Mouse (Mus musculus): ENCODE results near the gene Tmem100. TPM values are rescaled to one million over a fixed set of nuclear protein-coding genes. Genes with fewer than 3 reads are reported as not detected.

The Tmem100 gene
- total RNA-seq, 2 experiments from 2014 or later, result 18.1 to 20.6 TPM

- no peak for DNase-seq (ENCODE audit: extremely low spot score in 1 of 2, low spot score in 1 of 2)
Observed at GRCm38 (mm10) chr11:90053820-90054219, 23.7 kb downstream of the Tmem100 start.

DNA sequence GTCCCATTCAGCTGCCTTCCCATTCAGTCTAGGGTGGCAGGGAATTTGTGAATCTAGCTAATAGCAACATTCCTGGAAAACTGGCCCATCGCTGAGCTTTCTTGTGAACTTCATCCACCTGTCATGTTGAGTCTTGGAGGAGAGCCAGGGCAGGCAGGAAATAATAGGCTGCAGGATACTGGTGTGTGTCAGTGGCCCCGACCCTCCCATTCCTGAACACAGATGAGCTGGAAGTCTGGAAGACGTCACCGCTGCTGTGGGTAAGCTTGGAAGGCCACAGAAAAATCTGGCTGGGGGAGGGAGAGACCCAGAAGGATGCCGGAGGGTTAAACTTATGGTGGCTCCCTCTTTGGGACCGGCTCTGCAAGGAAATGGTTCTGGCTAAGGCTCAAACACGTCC is 24.3 kb downstream of the Tmem100 start:
- DNase-seq (ENCODE audit: extremely low spot score in 1 of 2, low spot score in 1 of 2), result no peak

DNA sequence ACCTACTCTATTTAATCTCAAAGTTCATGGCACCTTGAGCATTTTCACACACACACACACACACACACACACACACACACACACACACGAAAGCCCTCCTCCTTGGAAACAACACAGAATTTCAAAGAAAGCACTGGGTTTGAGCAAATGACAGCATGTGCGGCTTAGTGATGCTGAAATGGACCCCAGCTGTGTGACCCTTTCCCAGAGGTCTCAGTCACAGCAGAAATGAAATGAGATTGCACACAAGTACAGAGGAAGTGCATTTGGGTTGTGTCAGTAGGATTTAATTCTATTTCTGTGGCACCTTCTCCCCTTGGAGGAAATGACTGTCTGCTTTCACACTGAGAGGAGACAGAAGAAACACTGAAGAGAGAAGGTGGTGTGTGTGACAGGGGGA is 26.9 kb downstream of the Tmem100 start:
- DNase-seq (ENCODE audit: extremely low spot score in 1 of 2, low spot score in 1 of 2), result no peak

DNA sequence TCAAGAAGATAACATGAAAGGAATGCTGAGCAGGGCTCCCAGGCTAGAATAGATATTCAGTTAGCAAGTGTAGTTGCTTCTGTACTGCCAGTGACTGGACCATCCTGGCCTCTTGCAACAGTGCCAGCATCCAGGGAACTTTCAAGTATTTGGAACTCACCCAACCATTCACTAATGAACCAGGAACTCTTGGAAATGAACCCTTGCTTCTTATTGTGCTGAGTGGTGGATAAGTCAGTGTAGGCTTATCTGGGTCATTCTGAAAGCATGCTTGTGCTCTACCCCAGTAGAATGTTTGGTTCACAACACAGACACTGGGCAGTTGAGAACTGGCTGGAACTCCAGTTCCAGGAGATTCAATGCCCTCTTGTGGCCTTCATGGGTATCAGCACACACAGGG is 29.1 kb downstream of the Tmem100 start:
- no peak for DNase-seq (ENCODE audit: extremely low spot score in 1 of 2, low spot score in 1 of 2)

- DNase-seq (ENCODE audit: extremely low spot score in 1 of 2, low spot score in 1 of 2), result no peak
Observed at GRCm38 (mm10) chr11:90062657-90063056, 32.5 kb downstream of the Tmem100 start.

- DNase-seq (ENCODE audit: extremely low spot score in 1 of 2, low spot score in 1 of 2), result no peak
Observed at GRCm38 (mm10) chr11:90066405-90067250, 36.5 kb downstream of the Tmem100 start.

DNA sequence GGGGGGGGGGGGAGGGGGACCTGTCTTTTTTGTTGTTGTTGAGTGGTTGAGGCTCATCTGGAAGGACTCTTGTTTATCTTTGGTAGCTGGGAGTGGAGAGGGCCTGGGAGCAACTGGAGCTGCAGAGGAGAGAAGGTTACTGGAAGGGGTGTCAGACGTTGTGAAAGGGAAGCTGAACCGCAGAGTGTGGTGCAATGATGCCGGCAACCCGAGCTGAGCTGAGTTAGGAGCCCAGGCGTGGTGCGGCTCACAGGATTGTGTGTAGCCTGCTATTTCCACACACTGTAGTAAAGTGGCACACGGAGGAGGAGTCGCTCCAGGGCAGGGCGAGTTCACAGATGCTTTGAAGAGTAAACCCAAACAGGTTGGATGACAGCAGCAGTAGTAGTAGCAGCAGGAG is 41.6 kb downstream of the Tmem100 start:
- no peak for DNase-seq (ENCODE audit: extremely low spot score in 1 of 2, low spot score in 1 of 2)

GRCm38 (mm10) chr11:90073201-90073600 is 43.1 kb downstream of the Tmem100 start:
- DNase-seq (ENCODE audit: extremely low spot score in 1 of 2, low spot score in 1 of 2), result no peak

DNA sequence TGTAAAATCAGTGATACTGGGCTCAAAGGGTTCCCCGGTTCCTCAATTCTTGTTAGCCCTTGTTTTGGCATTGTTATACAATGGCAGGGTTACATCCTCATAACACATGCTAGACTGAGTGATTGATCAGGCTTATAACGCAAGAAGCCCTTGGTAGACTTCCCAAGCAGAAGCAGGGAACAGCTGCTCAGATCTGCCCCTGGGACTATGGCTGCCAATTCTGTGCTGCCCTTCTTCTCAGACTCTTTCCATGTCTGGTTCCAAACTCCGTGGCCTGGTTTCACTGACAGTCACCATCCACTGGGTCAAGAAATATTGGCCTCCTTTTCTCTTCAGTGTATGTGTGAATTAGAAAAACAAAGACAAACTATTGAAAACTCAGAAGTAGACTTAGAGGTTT is 46.5 kb downstream of the Tmem100 start:
- no peak for DNase-seq (ENCODE audit: extremely low spot score in 1 of 2, low spot score in 1 of 2)

GRCm38 (mm10) chr11:90080678-90081267 is 50.6 kb downstream of the Tmem100 start:
- DNase-seq (ENCODE audit: extremely low spot score in 1 of 2, low spot score in 1 of 2), result no peak

DNA sequence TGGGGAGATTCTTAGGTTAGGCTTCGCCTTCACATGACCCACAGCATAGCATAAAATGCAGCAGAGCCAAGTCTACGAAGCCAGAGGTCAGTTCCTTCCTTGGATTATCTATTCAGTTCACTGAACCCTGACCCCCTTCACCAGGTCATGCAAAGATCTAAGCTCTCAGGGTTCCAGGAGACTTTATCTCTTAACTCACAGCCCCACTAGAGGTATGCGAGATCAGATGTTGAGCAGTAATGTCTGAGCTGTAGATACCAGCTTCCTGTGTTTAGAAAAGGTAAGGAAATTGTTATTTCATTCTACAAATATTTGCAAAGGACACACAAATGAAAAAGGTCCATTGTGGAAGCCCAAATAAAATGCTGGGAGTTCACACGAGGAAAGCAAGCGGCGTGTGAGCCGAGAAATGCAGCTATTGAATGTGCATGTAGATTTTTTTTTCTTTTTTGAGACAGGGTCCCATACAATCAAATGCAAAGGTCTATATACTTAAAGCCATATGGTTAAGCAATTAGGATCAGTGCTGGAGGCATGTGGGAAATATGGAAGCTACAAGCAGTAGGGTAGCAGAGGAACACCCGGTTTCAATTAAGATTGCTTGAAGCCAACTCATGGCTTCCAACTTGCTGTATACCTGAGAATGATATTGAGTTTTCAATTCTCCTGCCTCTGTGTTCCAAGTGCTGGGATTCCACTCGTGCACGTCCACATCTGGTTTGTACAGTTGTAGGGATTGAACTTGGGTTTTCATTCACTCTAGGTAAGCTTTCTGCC is 51.9 kb downstream of the Tmem100 start:
- DNase-seq (ENCODE audit: extremely low spot score in 1 of 2, low spot score in 1 of 2), result no peak

DNA sequence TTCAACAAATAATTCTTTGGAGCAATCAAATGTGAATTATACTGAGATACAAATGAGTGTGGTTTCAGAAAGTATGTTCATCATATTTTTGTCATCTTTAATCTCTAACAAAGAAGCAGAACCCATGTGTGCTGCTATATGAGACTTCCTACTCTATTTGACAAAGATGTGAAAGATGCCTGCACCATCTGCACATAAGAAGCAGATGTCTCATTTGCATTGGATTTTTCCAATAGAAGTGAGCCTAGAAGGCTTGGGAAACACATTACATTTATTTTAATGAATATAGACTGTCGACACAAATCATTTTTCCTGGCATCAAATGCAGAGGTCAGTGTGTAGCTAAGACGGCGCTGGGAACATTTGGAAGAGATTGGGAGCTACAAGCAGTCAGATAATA is 52.9 kb downstream of the Tmem100 start:
- no peak for DNase-seq (ENCODE audit: extremely low spot score in 1 of 2, low spot score in 1 of 2)

GRCm38 (mm10) chr11:90084166-90084565 is 54.0 kb downstream of the Tmem100 start:
- DNase-seq (ENCODE audit: extremely low spot score in 1 of 2, low spot score in 1 of 2), result no peak

Other genes with a start within 250 kb of the Tmem100 start
- gene Pctp, start 27.5 kb upstream of the Tmem100 start, total RNA-seq (2021), result 1 to 10 TPM in 1 of 2 experiments, under 1 TPM in 1; 0.94 to 1.3 TPM
- 1 to 10 TPM; 7.4 to 8.0 TPM for gene Gm45716, start 157.3 kb downstream of the Tmem100 start, total RNA-seq (2021)
- gene Mmd, start 219.1 kb downstream of the Tmem100 start, total RNA-seq (2021), result 100 to 1,000 TPM; 342 to 379 TPM

Data from layer of hippocampus, postnatal 25 days (tissue).